Mouse (Mus musculus) hindbrain, embryonic 15.5 days (tissue): ENCODE results near the gene Agmat. TPM values are rescaled to one million over a fixed set of nuclear protein-coding genes. Genes with fewer than 3 reads are reported as not detected.

ENCODE experiments used
- ATAC-seq: fragments of 200-750 bp; cut with Nextera tagmentation; 2 replicates; pipeline ENCODE4 v1.8.0; 2017; ENCODE audit warnings: low read depth, moderate number of reproducible peaks, moderate TSS enrichment; ENCODE audit not compliant: low FRiP score
- H3K27ac ChIP-seq: fragments of 300-500 bp; sonication (generic); replicated peaks from 2 replicates; pipeline ENCODE4 v1.5.1; 2015; ENCODE audit warnings: mild to moderate bottlenecking, inconsistent platforms
- H3K27me3 ChIP-seq: fragments of 300-500 bp; sonication (generic); 2 replicates; pipeline ENCODE4 v1.6.1; 2015; ENCODE audit warnings: control low read depth, inconsistent platforms
- H3K36me3 ChIP-seq: fragments of 300-500 bp; sonication (generic); 2 replicates; pipeline ENCODE4 v1.6.1; 2015; ENCODE audit warnings: control low read depth, inconsistent platforms
- H3K4me1 ChIP-seq: fragments of 300-500 bp; sonication (generic); replicated peaks from 2 replicates; pipeline ENCODE4 v1.6.1; 2015; ENCODE audit warnings: control low read depth, inconsistent platforms
- H3K4me2 ChIP-seq: fragments of 300-500 bp; sonication (generic); 2 replicates; pipeline ENCODE4 v1.6.1; 2015; ENCODE audit warnings: moderate library complexity, mild to moderate bottlenecking, inconsistent platforms
- H3K4me3 ChIP-seq: fragments of 300-500 bp; sonication (generic); 2 replicates; pipeline ENCODE4 v1.5.1; 2015; ENCODE audit warnings: mild to moderate bottlenecking, inconsistent platforms
- H3K9ac ChIP-seq: fragments of 300-500 bp; sonication (generic); 2 replicates; pipeline ENCODE4 v1.6.1; 2015; ENCODE audit warnings: inconsistent platforms
- H3K9me3 ChIP-seq: fragments of 300-500 bp; sonication (generic); 2 replicates; pipeline ENCODE4 v1.6.1; 2016; ENCODE audit warnings: control low read depth, inconsistent platforms
- whole genome bisulfite sequencing: fragments of 180-500 bp; shearing (Covaris S2); methylation state at CpG from one replicate; pipeline ENCODE4 v1.1.7; 2015; 5-methylcytosine and 5-hydroxymethylcytosine counted together
- polyA plus RNA-seq: library from polyadenylated mRNA; unstranded; fragments of >200 nt; fragmentation: Nextera tagmentation; extraction: Ambion mirVana; gene quantifications from 2 replicates; pipeline ENCODE4 v1.2.1, GENCODE M21; 2015

Agmat gene
- polyA plus RNA-seq, 1 experiment from 2014 or later, result 0.21 TPM

DNA sequence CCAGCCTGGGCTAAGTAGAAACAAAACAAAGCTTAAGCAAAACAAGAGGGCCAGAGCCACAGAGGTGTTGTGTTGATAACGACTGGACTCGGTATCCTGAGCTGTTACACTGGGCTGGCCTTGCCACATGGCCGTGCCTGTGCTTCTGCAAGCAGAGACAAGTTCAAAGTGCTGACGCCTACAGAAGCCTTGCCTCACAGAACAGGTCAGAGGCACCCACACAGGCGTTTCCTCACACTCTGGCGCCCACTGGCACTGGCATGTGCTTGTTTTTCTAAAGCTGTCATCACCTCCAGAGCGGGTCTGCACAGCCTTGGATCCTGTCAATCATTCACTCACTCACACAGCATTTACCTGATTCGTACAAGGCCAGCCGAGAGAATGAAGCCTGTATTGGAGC, 4.6 kb upstream of the Agmat start:
- no peaks in the 10 kb centered on the region for H3K9me3 ChIP-seq
- 76% methylated on average over 9 of the region's 9 CpGs for WGBS
- no peak overlapping the region for H3K4me2 ChIP-seq
- no peak overlapping the region for H3K4me3 ChIP-seq
- no peak overlapping the region for H3K27ac ChIP-seq
- no peaks in the 10 kb centered on the region for H3K36me3 ChIP-seq
- no peak for ATAC-seq
- H3K27me3 ChIP-seq, result no peaks in the 10 kb centered on the region
- H3K4me1 ChIP-seq, result no peaks in the 10 kb centered on the region
- no peak overlapping the region for H3K9ac ChIP-seq

DNA sequence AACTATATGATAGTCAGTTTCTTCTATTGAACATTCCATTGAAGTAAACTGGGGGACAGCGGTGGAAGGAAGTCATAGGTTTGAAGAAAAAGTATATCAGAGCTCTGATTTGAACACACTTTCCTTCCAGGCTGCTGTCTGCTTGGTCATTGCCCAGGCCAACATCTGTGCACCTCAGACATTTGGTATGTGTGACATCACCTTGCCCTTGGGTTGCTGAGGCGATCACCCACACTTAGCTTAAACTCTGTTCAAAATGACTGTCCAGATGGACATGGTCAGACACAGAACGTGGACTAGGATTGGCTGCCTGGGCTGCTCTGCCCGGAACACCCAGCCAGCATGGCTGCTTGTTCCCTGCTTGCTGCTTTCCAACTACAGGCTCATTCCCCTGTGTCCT, 4.1 kb upstream of the Agmat start:
- H3K9me3 ChIP-seq, result no peaks in the 10 kb centered on the region
- H3K4me2 ChIP-seq, result no peak overlapping the region
- H3K4me1 ChIP-seq, result no peaks in the 10 kb centered on the region
- H3K36me3 ChIP-seq, result no peaks in the 10 kb centered on the region
- no peak overlapping the region for H3K27ac ChIP-seq
- no peak overlapping the region for H3K4me3 ChIP-seq
- no peaks in the 10 kb centered on the region for H3K27me3 ChIP-seq
- no peak for ATAC-seq
- no peak overlapping the region for H3K9ac ChIP-seq
- 94% methylated on average over 4 of the region's 4 CpGs for WGBS

DNA sequence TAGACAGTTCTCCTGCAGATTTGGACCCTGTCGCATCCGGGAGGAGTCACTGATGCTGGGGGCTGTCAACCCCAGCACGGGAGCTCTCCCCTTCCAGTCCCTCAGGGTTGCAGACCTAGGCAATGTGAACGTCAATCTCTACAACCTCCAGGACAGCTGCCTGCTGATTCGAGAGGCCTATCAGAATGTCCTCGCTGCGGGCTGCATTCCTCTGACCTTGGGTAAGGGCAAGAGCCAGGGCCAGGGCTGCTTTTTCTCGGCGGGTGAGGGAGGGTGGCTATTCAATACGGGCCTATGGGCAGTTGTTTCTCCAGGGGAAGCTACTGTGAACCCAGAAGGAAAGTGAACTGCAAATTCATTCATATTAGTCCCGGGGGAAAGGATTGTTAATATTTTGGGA, 3.1 kb downstream of the Agmat start:
- Histone ChIP-seq H3K4me3 (no peak overlapping the region), H3K9me3 (no peaks in the 10 kb centered on the region), H3K4me2 (no peak overlapping the region), H3K27ac (no peak overlapping the region), H3K36me3 (no peaks in the 10 kb centered on the region), H3K9ac (no peak overlapping the region), H3K27me3 (no peaks in the 10 kb centered on the region), H3K4me1 (no peaks in the 10 kb centered on the region)
- 29% methylated on average over 11 of the region's 11 CpGs for WGBS
- ATAC-seq, result no peak

DNA sequence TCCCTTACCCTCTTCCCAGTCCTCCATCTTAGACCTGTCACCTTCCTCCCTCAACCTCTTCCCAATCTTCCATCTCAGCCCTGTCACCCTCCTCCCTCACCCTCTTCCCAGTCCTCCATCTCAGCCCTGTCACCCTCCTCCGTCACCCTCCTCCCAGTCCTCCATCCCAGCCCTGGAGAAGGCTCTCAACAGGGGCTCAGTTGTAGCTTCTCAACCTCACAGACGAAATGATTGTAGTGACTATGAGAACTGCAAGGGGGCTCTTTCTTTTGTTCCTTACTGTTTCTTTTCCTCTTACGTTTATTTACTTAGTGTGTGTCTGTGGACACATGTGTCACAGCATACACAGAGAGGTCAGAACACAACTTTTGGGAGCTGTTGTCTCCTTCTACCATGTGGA, 4.4 kb downstream of the Agmat start:
- H3K27ac ChIP-seq, result no peak overlapping the region
- no peak overlapping the region for H3K9ac ChIP-seq
- no peak overlapping the region for H3K4me2 ChIP-seq
- no peaks in the 10 kb centered on the region for H3K36me3 ChIP-seq
- WGBS, result 59% methylated on average over 3 of the region's 3 CpGs
- ATAC-seq, result no peak
- no peak overlapping the region for H3K4me3 ChIP-seq
- no peaks in the 10 kb centered on the region for H3K4me1 ChIP-seq
- H3K9me3 ChIP-seq, result no peaks in the 10 kb centered on the region
- H3K27me3 ChIP-seq, result no peaks in the 10 kb centered on the region

DNA sequence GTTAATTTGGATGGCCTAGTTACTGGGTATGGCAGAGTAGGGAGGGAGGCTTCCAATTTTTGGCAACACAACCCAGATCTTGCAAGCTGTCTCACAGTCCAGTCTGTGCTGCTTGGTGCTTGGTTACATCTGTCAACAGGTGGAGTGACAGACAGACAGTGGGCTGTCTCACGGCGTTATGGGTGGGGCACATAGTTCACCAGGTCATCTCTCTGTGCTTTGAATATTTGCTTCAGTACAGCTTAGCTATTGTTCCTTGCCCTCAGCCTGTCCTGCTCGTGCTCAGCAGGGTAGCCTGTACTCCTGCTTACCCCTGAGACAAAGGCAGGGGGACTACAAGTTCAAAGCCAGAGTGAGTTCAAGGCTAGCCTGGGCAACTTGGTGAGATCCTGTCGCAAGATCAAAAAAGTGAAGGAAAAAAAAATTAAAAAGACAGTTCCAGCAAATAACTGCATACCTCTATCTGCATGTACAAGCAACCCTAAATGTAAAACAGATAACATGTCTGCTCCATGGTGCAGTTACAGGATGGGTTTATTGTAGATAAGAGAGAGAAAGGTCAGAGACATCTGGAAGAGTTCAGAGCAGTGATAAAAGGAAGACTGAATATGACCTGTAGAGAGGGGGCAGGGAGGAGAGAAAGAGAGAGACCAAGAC, 5.1 kb downstream of the Agmat start:
- Histone ChIP-seq H3K27ac (no peak overlapping the region), H3K4me1 (no peaks in the 10 kb centered on the region), H3K4me3 (no peak overlapping the region), H3K9me3 (no peaks in the 10 kb centered on the region), H3K27me3 (no peaks in the 10 kb centered on the region), H3K9ac (no peak overlapping the region), H3K36me3 (no peaks in the 10 kb centered on the region), H3K4me2 (no peak overlapping the region)
- 41% methylated on average over 4 of the region's 4 CpGs for WGBS
- ATAC-seq, result no peak

DNA sequence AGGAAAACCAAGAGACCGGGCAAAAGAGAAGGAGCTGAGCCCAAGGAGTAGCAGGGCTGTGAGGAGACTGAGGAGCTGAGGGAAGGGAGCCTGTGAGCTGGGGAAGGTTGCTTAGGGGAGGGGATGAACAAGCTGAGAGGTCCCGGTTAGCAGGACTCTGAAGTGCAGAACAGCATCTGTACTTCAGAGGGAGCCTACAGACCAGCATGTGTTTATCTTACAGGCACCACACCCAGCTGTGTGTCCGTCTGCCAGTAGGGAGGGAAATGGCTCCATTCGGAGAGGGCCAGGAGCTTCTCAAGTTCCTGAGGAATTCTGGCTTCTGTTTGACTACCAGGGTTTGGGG, 5.6 kb downstream of the Agmat start:
- Histone ChIP-seq H3K4me2 (no peak overlapping the region), H3K36me3 (no peaks in the 10 kb centered on the region), H3K4me1 (no peaks in the 10 kb centered on the region), H3K9me3 (no peaks in the 10 kb centered on the region), H3K4me3 (no peak overlapping the region), H3K27me3 (no peaks in the 10 kb centered on the region), H3K9ac (no peak overlapping the region), H3K27ac (no peak overlapping the region)
- WGBS, result 15% methylated on average over 4 of the region's 4 CpGs
- no peak for ATAC-seq

DNA sequence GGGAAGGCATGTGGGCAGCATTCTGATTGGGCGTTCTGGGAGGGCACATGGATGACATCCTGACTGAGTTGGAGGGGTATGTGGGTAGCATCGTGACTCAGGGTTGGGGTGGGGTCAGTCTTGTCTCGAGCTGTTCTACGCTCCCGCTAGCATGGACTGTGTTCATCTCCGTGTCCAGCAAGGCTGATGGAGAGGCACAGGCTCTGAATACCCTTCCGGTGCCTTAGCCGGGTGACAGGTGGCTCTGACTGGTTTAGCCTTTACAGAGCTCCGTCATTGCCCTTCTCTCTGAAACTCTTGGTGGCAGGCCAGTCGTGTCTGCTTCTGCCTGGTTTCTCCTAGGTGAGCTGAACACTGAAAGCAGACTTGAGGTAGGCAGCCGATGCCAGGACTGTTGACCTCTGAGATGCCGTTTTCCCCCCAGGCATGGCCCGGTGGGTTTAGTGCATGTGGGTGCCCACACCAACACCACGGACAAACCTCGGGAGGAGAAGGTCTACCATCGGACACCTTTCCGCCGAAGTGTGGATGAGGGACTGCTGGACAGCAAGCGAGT, 9.0 kb downstream of the Agmat start:
- 93% methylated on average over 19 of the region's 19 CpGs for WGBS
- Histone ChIP-seq H3K4me3 (no peak overlapping the region), H3K4me1 (no peaks in the 10 kb centered on the region), H3K4me2 (no peak overlapping the region), H3K9me3 (no peaks in the 10 kb centered on the region), H3K9ac (no peak overlapping the region), H3K27ac (no peak overlapping the region), H3K36me3 (no peaks in the 10 kb centered on the region), H3K27me3 (no peaks in the 10 kb centered on the region)
- no peak for ATAC-seq

DNA sequence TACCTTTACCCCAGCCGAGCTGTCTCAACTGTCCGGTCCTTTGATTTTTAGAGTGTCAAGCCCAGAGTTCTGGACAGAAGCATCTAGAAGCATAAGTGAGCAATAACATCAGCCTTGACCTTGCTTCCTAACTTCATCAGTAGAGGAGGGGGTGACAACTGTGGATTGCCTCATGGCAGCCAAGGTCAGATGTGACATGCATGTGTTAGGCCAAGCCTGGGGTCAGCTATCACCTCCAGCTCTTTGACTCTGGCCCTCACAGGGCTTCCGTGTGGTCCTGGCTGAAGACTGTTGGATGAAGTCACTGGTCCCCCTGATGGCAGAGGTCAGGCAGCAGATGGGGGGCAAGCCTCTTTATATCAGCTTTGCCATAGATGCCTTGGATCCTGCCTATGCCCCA, 10.7 kb downstream of the Agmat start:
- H3K4me3 ChIP-seq, result no peak overlapping the region
- H3K4me1 ChIP-seq, result no peaks in the 10 kb centered on the region
- no peaks in the 10 kb centered on the region for H3K9me3 ChIP-seq
- 96% methylated on average over 3 of the region's 3 CpGs for WGBS
- no peaks in the 10 kb centered on the region for H3K27me3 ChIP-seq
- H3K36me3 ChIP-seq, result peaks cover 5% of the 10 kb centered on the region
- no peak overlapping the region for H3K9ac ChIP-seq
- no peak overlapping the region for H3K4me2 ChIP-seq
- no peak overlapping the region for H3K27ac ChIP-seq
- no peak for ATAC-seq

DNA sequence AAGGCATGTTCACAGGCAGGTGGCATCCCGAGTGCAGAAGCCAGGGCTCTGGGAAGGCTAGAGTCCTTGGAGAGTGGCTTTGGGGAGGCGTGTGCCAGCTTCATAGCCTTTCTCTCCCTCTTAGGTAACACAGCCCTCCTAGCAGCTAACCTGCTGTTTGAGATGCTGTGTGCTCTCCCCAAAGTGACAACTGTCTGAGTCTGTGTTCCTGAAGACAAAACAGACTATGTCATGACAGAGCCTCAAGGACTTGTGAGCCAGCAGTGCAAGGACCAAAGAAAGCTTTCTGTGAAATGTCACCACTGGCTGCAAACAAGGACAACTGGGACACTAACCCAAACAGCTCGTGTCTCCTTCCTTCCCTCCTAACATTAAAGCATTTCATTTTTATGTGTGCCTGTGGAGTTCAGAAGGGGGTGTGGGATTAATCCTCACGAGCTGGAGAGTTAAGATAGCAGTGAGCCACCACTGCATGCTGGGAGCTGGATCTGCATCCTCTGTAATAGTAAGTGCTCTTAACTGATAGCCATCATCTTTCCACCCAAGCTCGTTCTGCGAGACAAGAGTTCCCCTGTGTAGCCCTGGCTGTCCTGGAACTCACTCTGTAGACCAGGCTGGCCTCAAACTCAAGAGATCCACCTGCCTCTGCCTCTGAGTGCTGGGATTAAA, 12.5 kb downstream of the Agmat start:
- Histone ChIP-seq H3K4me1 (no peaks in the 10 kb centered on the region), H3K9ac (no peak overlapping the region), H3K9me3 (no peaks in the 10 kb centered on the region), H3K27me3 (no peaks in the 10 kb centered on the region), H3K27ac (no peak overlapping the region), H3K4me3 (no peak overlapping the region), H3K36me3 (peaks cover 21% of the 10 kb centered on the region), H3K4me2 (no peak overlapping the region)
- 77% methylated on average over 6 of the region's 6 CpGs for WGBS
- ATAC-seq, result no peak

DNA sequence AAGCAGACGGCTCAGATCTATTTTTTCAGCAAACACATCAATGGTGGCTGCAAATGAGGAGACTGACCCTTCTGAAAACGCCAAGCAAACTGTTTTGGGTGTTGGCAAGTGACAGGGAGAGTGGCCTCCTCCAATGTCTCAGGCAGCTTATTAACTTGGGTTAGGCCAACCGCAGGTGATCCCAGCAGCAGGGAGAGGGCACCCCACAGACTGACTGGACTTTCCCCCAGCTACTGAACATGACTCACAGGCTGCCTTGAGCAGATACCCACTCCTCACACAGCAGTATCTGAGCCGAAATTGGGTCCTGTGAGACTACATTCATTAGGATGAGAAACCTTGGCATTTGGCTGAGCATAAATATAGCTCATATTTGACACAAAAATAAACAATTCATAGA, 14.5 kb downstream of the Agmat start:
- Histone ChIP-seq H3K4me3 (no peak overlapping the region), H3K36me3 (peaks cover 28% of the 10 kb centered on the region)
- ATAC-seq, result no peak

DNA sequence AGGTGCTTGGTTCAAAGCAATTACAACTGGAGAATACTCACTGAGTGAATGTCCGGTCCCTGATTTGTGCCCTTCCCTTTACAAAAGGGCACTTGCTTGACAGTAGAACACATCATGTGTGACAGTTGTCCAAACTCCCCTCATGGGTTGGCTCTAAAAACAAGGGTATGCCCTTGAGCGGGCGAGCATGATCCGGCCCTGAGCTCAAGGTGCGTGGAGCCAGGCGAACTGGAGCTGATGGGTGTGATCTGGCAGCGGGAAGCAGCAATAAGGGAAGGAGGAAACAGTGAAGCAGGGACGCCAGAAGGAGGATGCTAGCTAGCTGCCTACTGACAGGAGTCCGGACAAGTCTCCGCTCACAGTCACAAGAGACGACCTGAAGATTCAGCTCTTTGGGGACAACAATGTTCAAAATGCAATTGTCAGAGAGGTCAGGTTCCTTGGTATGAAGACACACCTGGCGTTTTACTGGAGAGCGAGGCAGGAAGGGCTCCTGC, 15.7 kb downstream of the Agmat start:
- H3K4me2 ChIP-seq, result no peak overlapping the region
- peaks cover 12% of the 10 kb centered on the region for H3K4me1 ChIP-seq
- 95% methylated on average over 13 of the region's 13 CpGs for WGBS
- H3K27ac ChIP-seq, result no peak overlapping the region
- H3K36me3 ChIP-seq, result peaks cover 31% of the 10 kb centered on the region
- H3K9ac ChIP-seq, result no peak overlapping the region
- ATAC-seq, result no peak
- no peak overlapping the region for H3K4me3 ChIP-seq
- no peaks in the 10 kb centered on the region for H3K9me3 ChIP-seq
- H3K27me3 ChIP-seq, result no peaks in the 10 kb centered on the region

More for the DNA sequence above, 14.5 kb downstream of the Agmat start:
- 90% methylated on average over 4 of the region's 4 CpGs for WGBS
- Histone ChIP-seq H3K9me3 (no peaks in the 10 kb centered on the region), H3K4me1 (peaks cover 1% of the 10 kb centered on the region), H3K9ac (no peak overlapping the region), H3K4me2 (no peak overlapping the region), H3K27me3 (no peaks in the 10 kb centered on the region), H3K27ac (no peak overlapping the region)

DNA sequence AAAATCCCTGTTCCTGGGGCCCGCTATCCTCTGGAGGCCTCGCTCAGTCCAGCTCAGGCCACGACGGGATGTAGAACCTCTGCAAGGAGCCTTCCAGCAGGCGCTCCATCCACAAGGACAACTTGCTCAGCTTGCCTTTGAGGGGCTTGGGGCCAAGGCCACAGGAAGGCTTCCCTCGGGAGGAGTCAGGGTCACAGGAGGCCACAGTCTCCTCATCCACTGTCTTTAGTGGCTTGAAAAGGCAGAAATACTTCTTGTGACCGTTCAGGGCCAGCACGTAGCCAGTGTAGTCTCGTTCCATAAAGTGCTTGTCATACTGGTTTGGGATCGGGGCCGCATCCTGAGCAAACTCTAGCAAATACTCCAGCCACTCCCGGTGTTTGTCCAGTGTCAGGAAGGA, 17.0 kb downstream of the Agmat start:
- H3K4me1 ChIP-seq, result peaks cover 19% of the 10 kb centered on the region
- peaks cover 43% of the 10 kb centered on the region for H3K36me3 ChIP-seq
- no peak overlapping the region for H3K9ac ChIP-seq
- WGBS, result 96% methylated on average over 12 of the region's 12 CpGs
- no peak overlapping the region for H3K4me3 ChIP-seq
- no peak overlapping the region for H3K27ac ChIP-seq
- H3K4me2 ChIP-seq, result no peak overlapping the region
- H3K27me3 ChIP-seq, result no peaks in the 10 kb centered on the region
- H3K9me3 ChIP-seq, result no peaks in the 10 kb centered on the region
- ATAC-seq, result no peak
